Mouse (Mus musculus) CH12.LX (cell line): ENCODE results near the gene Mme. TPM values are rescaled to one million over a fixed set of nuclear protein-coding genes. Genes with fewer than 3 reads are reported as not detected.

Source experiments
- DNase-seq: peaks from one replicate; pipeline ENCODE4 v3.0.0-alpha.2; 2013; ENCODE audit errors: extremely low read depth
- H3K27ac ChIP-seq: 2 replicates; pipeline ENCODE4 v1.5.1; 2012; ENCODE audit warnings: low read depth, mild to moderate bottlenecking, control low read depth, moderate library complexity; ENCODE audit not compliant: insufficient read depth
- H3K27me3 ChIP-seq: replicated peaks from 2 replicates; pipeline ENCODE3; 2012; ENCODE audit warnings: inconsistent platforms
- H3K36me3 ChIP-seq, 2 experiments: replicated peaks in 1 of 2; 2 replicates each; pipeline versions ENCODE3 to v1.6.1; 2012; ENCODE audit warnings: inconsistent platforms in 1 of 2, low read length in 1 of 2, mild to moderate bottlenecking in 1 of 2, mixed read lengths in 1 of 2, moderate library complexity in 1 of 2; ENCODE audit not compliant: control insufficient read depth in 1 of 2, insufficient read depth in 1 of 2
- H3K4me1 ChIP-seq, 2 experiments: 2 replicates each; pipeline ENCODE4 v1.6.1; 2012; ENCODE audit warnings: inconsistent platforms in 1 of 2, moderate library complexity in 1 of 2; ENCODE audit not compliant: insufficient read depth in 2 of 2, control insufficient read depth in 1 of 2
- H3K4me2 ChIP-seq: 2 replicates; pipeline ENCODE4 v1.6.1; 2012; ENCODE audit warnings: low read depth, mild to moderate bottlenecking, control low read depth; ENCODE audit not compliant: poor library complexity, insufficient read depth, severe bottlenecking
- H3K4me3 ChIP-seq, 3 experiments: fragments of 150-350 bp in 1 of 3; sonication (generic) in 1 of 3; replicated peaks in 1 of 3; 2 replicates each; pipeline versions ENCODE3 to v1.5.1; 2011 to 2012; ENCODE audit warnings: low read depth in 2 of 3, low read length in 2 of 3, mild to moderate bottlenecking in 2 of 3, moderate library complexity in 2 of 3, control low read depth in 1 of 3, improper control_type of control experiment in 1 of 3, inconsistent platforms in 1 of 3, mixed read lengths in 1 of 3; ENCODE audit not compliant: poor library complexity in 1 of 3
- H3K79me2 ChIP-seq: replicated peaks from 2 replicates; pipeline ENCODE4 v1.6.1; 2012; ENCODE audit warnings: mild to moderate bottlenecking, moderate library complexity; ENCODE audit not compliant: control insufficient read depth, poor library complexity, insufficient read depth, severe bottlenecking; ENCODE audit errors: extremely low read depth
- H3K9ac ChIP-seq: 2 replicates; pipeline ENCODE4 v1.6.1; 2012; ENCODE audit warnings: low read depth, mild to moderate bottlenecking, control low read depth, moderate library complexity; ENCODE audit not compliant: insufficient read depth
- H3K9me3 ChIP-seq: replicated peaks from 2 replicates; pipeline ENCODE3; 2012; ENCODE audit warnings: low read length, inconsistent platforms, mixed read lengths
- BHLHE40 ChIP-seq: IDR thresholded peaks from 2 replicates; pipeline ENCODE4 v1.6.1; 2011; ENCODE audit warnings: mild to moderate bottlenecking, low read depth, low read length, improper control_type of control experiment
- CHD2 ChIP-seq: IDR thresholded peaks from 2 replicates; pipeline ENCODE4 v1.6.1; 2011; ENCODE audit warnings: low read length, improper control_type of control experiment
- CTCF ChIP-seq, 2 experiments: IDR thresholded peaks in 1 of 2; conservative IDR thresholded peaks in 1 of 2; 2 replicates each; pipeline ENCODE4 v1.5.1; 2011 to 2012; ENCODE audit warnings: low read depth in 2 of 2, low read length in 2 of 2, improper control_type of control experiment in 1 of 2, inconsistent platforms in 1 of 2, mild to moderate bottlenecking in 1 of 2, moderate library complexity in 1 of 2
- ETS1 ChIP-seq: conservative IDR thresholded peaks from 2 replicates; pipeline ENCODE4 v1.6.1; 2012; ENCODE audit warnings: low read depth, mild to moderate bottlenecking, inconsistent platforms, low read length, improper control_type of control experiment, moderate library complexity
- GABPA ChIP-seq: IDR thresholded peaks from 2 replicates; pipeline ENCODE4 v1.6.1; 2012; ENCODE audit warnings: low read depth, low read length, improper control_type of control experiment, inconsistent platforms; ENCODE audit not compliant: insufficient replicate concordance
- HCFC1 ChIP-seq: IDR thresholded peaks from 2 replicates; pipeline ENCODE4 v1.6.1; 2012; ENCODE audit warnings: low read depth, mild to moderate bottlenecking, inconsistent platforms, low read length, improper control_type of control experiment
- JUN ChIP-seq: IDR thresholded peaks from 2 replicates; pipeline ENCODE4 v1.6.1; 2011; ENCODE audit warnings: low read depth, mild to moderate bottlenecking, low read length, improper control_type of control experiment, moderate library complexity; ENCODE audit not compliant: insufficient read depth
- JUND ChIP-seq: conservative IDR thresholded peaks from 2 replicates; pipeline ENCODE4 v1.6.1; 2011; ENCODE audit warnings: low read depth, low read length, improper control_type of control experiment
- KAT2A ChIP-seq: IDR thresholded peaks from 2 replicates; pipeline ENCODE4 v1.6.1; 2012; ENCODE audit warnings: low read length, improper control_type of control experiment, inconsistent platforms; ENCODE audit not compliant: insufficient replicate concordance
- MAFK ChIP-seq: IDR thresholded peaks from 2 replicates; pipeline ENCODE4 v1.6.1; 2011; ENCODE audit warnings: low read length, improper control_type of control experiment; ENCODE audit not compliant: insufficient replicate concordance
- MAX ChIP-seq: IDR thresholded peaks from 2 replicates; pipeline ENCODE4 v1.6.1; 2011; ENCODE audit warnings: low read length, improper control_type of control experiment
- MAZ ChIP-seq: IDR thresholded peaks from 2 replicates; pipeline ENCODE4 v1.6.1; 2012; ENCODE audit warnings: low read depth, mild to moderate bottlenecking, inconsistent platforms, low read length, improper control_type of control experiment, moderate library complexity
- MYC ChIP-seq: IDR thresholded peaks from 2 replicates; pipeline ENCODE4 v1.6.1; 2011; ENCODE audit warnings: low read depth, mild to moderate bottlenecking, improper control_type of control experiment, low read length
- NRF1 ChIP-seq: IDR thresholded peaks from 2 replicates; pipeline ENCODE4 v1.6.1; 2014; ENCODE audit warnings: low read depth, mild to moderate bottlenecking, inconsistent platforms, low read length, improper control_type of control experiment, moderate library complexity
- PAX5 ChIP-seq: IDR thresholded peaks from 2 replicates; pipeline ENCODE4 v1.6.1; 2012; ENCODE audit warnings: low read length, inconsistent platforms, mixed read lengths
- POLR2A ChIP-seq: IDR thresholded peaks from 2 replicates; pipeline ENCODE4 v1.6.1; 2011; ENCODE audit warnings: low read depth, mild to moderate bottlenecking, improper control_type of control experiment, low read length
- POLR2AphosphoS2 ChIP-seq: IDR thresholded peaks from 2 replicates; pipeline ENCODE4 v1.6.1; 2011; ENCODE audit warnings: low read depth, low read length, improper control_type of control experiment
- RAD21 ChIP-seq: IDR thresholded peaks from 2 replicates; pipeline ENCODE4 v1.6.1; 2011; ENCODE audit warnings: low read depth, mild to moderate bottlenecking, low read length, improper control_type of control experiment, moderate library complexity
- RCOR1 ChIP-seq: conservative IDR thresholded peaks from 2 replicates; pipeline ENCODE4 v1.6.1; 2012; ENCODE audit warnings: low read depth, mild to moderate bottlenecking, inconsistent platforms, low read length, improper control_type of control experiment
- SIN3A ChIP-seq: IDR thresholded peaks from 2 replicates; pipeline ENCODE4 v1.6.1; 2012; ENCODE audit warnings: low read length, improper control_type of control experiment, inconsistent platforms
- SMC3 ChIP-seq: IDR thresholded peaks from 2 replicates; pipeline ENCODE4 v1.6.1; 2011; ENCODE audit warnings: low read depth, low read length, improper control_type of control experiment
- TBP ChIP-seq: conservative IDR thresholded peaks from 2 replicates; pipeline ENCODE4 v1.6.1; 2011; ENCODE audit warnings: low read depth, low read length, improper control_type of control experiment
- USF1 ChIP-seq: IDR thresholded peaks from 2 replicates; pipeline ENCODE4 v1.6.1; 2014; ENCODE audit warnings: low read depth, mild to moderate bottlenecking, inconsistent platforms, low read length, improper control_type of control experiment
- USF2 ChIP-seq: conservative IDR thresholded peaks from 2 replicates; pipeline ENCODE4 v1.6.1; 2011; ENCODE audit warnings: low read depth, low read length, improper control_type of control experiment
- ZMIZ1 ChIP-seq: IDR thresholded peaks from 2 replicates; pipeline ENCODE4 v1.6.1; 2012; ENCODE audit warnings: low read depth, mild to moderate bottlenecking, inconsistent platforms, low read length, improper control_type of control experiment
- ZNF384 ChIP-seq: IDR thresholded peaks from 2 replicates; pipeline ENCODE4 v1.6.1; 2012; ENCODE audit warnings: low read depth, low read length, improper control_type of control experiment, inconsistent platforms
- dilution Hi-C: fragments of 300-500 bp; cut with MboI; formaldehyde crosslinking; loops from 2 replicates; pipeline ENCODE4 v1.14.3; 2020; ENCODE audit warnings: low sequenced_read_pairs; ENCODE audit not compliant: extremely low pct_unique_long_range_greater_than_20kb, extremely low pct_ligation_motif_present
- in situ Hi-C: fragments of 300-500 bp; cut with MboI; formaldehyde crosslinking; loops from 3 replicates; pipeline ENCODE4 v1.14.3; 2019; ENCODE audit warnings: low sequenced_read_pairs, low pct_ligation_motif_present, low pct_unique_long_range_greater_than_20kb, mixed read lengths
- polyA plus RNA-seq: library from polyadenylated mRNA; unstranded; fragments of >175 nt; gene quantifications from 2 replicates; pipeline ENCODE4 v1.2.1, GENCODE M21; 2012; ENCODE audit warnings: low read depth; ENCODE audit not compliant: insufficient read length
- total RNA-seq, 2 experiments: library from RNA; depleted of rRNA; stranded (reverse); fragments of 300-350 nt in 1 of 2; fragments of >200 nt in 1 of 2; gene quantifications; 2 replicates each; pipeline ENCODE4 v1.2.3; 2012 to 2014

Gene Mme
- total and polyA plus RNA-seq, 3 experiments, result not detected

DNA sequence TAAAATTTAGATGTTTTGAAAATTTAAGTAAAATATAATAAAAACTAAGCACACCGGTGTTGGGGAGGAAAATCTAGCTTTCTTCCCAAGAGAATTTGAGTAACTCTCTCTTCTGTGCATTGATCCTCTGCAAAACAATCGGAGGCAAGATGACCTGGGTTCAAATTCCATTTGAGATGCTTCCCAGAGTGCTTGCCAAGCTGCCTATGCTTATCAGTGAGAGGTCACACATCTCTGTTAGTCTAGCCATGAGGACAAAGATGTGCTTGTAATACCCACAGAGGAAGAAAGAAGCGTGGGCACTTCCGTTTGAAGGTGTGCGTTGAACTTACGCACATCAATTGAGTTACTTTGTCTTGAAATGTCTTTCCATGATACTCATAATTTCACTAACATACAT, 53.0 kb downstream of the Mme start:
- no peak overlapping the region for H3K4me2 ChIP-seq
- TF ChIP-seq CTCF (conservative IDR thresholded peaks at IDR 0.05 in 1 of 2, IDR thresholded peaks at IDR 0.05 in 1 of 2; ENCODE audit: low read depth in 2 of 2, low read length in 2 of 2), result no peak
- TF ChIP-seq CHD2, result no peak
- TF ChIP-seq ZNF384, result no peak
- TF ChIP-seq RAD21, result no peak
- TF ChIP-seq MAZ, result no peak
- TF ChIP-seq JUND, result no peak
- no peak for TF ChIP-seq SIN3A
- TF ChIP-seq POLR2AphosphoS2, result no peak
- TF ChIP-seq HCFC1, result no peak
- TF ChIP-seq NRF1, result no peak
- no peak for TF ChIP-seq BHLHE40
- TF ChIP-seq, all 38 proteins: peak for 0
- DNase-seq, result no peak
- dilution Hi-C loops, result no loop called here
- H3K36me3 ChIP-seq, result no peaks in the 10 kb centered on the region
- peaks cover 19% of the 10 kb centered on the region for H3K9me3 ChIP-seq
- H3K79me2 ChIP-seq, result no peaks in the 10 kb centered on the region
- H3K27ac ChIP-seq, result no peak overlapping the region
- in situ Hi-C loops, result no loop called here
- no peak overlapping the region for H3K9ac ChIP-seq
- no peak overlapping the region for H3K4me3 ChIP-seq
- H3K4me1 ChIP-seq, result no peaks in the 10 kb centered on the region
- H3K27me3 ChIP-seq, result no peaks in the 10 kb centered on the region

DNA sequence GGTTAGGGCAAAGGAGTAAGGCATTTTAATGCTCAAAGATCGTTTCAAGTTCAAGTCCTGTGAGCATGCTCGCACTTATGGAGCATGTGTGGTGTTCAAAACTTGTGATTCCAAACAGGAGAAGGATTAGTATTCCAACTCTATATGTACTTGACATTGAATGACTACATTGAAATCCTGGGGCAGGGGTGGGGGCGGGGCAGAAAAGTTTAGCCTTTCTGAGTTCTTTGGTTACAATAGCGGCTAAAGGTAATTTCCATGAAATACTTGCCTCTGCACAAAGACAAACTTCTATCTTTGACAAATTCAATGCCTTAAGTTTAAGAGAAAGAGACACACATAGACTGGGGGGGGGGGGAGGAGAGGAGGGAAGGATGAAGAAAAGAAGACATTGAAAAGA, 53.5 kb downstream of the Mme start:
- no peaks in the 10 kb centered on the region for H3K36me3 ChIP-seq
- no peak for TF ChIP-seq MAX
- no peak for TF ChIP-seq POLR2AphosphoS2
- TF ChIP-seq GABPA, result no peak
- no peak for TF ChIP-seq ZNF384
- no peak for TF ChIP-seq SMC3
- TF ChIP-seq NRF1, result no peak
- no peak for TF ChIP-seq ETS1
- TF ChIP-seq POLR2A, result no peak
- no peak for TF ChIP-seq RCOR1
- no peak for TF ChIP-seq MAZ
- TF ChIP-seq JUN, result no peak
- TF ChIP-seq TBP, result no peak
- TF ChIP-seq MAFK, result no peak
- no peak for TF ChIP-seq USF1
- TF ChIP-seq ZMIZ1, result no peak
- no peak for TF ChIP-seq KAT2A
- TF ChIP-seq USF2, result no peak
- no peak for TF ChIP-seq PAX5
- TF ChIP-seq SIN3A, result no peak
- TF ChIP-seq MYC, result no peak
- DNase-seq, result no peak
- H3K4me2 ChIP-seq, result no peak overlapping the region
- dilution Hi-C loops (no loop called here), in situ Hi-C loops (no loop called here)
- H3K4me1 ChIP-seq, result no peaks in the 10 kb centered on the region
- no peaks in the 10 kb centered on the region for H3K27me3 ChIP-seq
- no peak overlapping the region for H3K4me3 ChIP-seq
- no peak overlapping the region for H3K27ac ChIP-seq
- no peak overlapping the region for H3K9ac ChIP-seq
- no peaks in the 10 kb centered on the region for H3K79me2 ChIP-seq
- H3K9me3 ChIP-seq, result peaks cover 19% of the 10 kb centered on the region
